Mouse (Mus musculus) hindbrain, embryonic 10.5 days (tissue): ENCODE results near the gene Lin9. TPM values are rescaled to one million over a fixed set of nuclear protein-coding genes. Genes with fewer than 3 reads are reported as not detected.
"Not testable (repeated sequence)": the region's sequence is repeated elsewhere in the genome, so short reads cannot be mapped to it uniquely, and the experiment has no call there.

Experiments
- DNase-seq: peaks from one replicate; pipeline ENCODE4 v3.0.0-alpha.2; 2017; ENCODE audit warnings: low spot score
- H3K27ac ChIP-seq: fragments of 300-500 bp; sonication (generic); 2 replicates; pipeline ENCODE4 v1.5.1; 2016; ENCODE audit warnings: mild to moderate bottlenecking, moderate library complexity
- H3K27me3 ChIP-seq: fragments of 300-500 bp; sonication (generic); 2 replicates; pipeline ENCODE4 v1.6.1; 2016; ENCODE audit warnings: mild to moderate bottlenecking; ENCODE audit not compliant: poor library complexity, insufficient read depth, severe bottlenecking
- H3K36me3 ChIP-seq: fragments of 300-500 bp; sonication (generic); 2 replicates; pipeline ENCODE4 v1.6.1; 2016; ENCODE audit warnings: mild to moderate bottlenecking, moderate library complexity
- H3K4me1 ChIP-seq: fragments of 300-500 bp; sonication (generic); replicated peaks from 2 replicates; pipeline ENCODE4 v1.6.1; 2016; ENCODE audit warnings: mild to moderate bottlenecking
- H3K4me3 ChIP-seq: fragments of 300-500 bp; sonication (generic); 2 replicates; pipeline ENCODE4 v1.5.1; 2016; ENCODE audit warnings: mild to moderate bottlenecking, moderate library complexity
- H3K9me3 ChIP-seq: fragments of 300-500 bp; sonication (generic); 2 replicates; pipeline ENCODE4 v1.6.1; 2016; ENCODE audit warnings: mild to moderate bottlenecking, moderate library complexity
- WGBS: fragments of 180-500 bp; shearing (Covaris S2); methylation state at CpG from one replicate; pipeline ENCODE4 v1.1.7; 2016; 5-methylcytosine and 5-hydroxymethylcytosine counted together
- polyA plus RNA-seq: library from polyadenylated mRNA; unstranded; fragments of >200 nt; fragmentation: Nextera tagmentation; extraction: Ambion mirVana; gene quantifications from 2 replicates; pipeline ENCODE4 v1.2.1, GENCODE M21; 2016

Lin9 gene
- 20.5 and 21.9 TPM in 2 replicates for polyA plus RNA-seq

- H3K27me3 ChIP-seq, result no peaks in the 10 kb centered on the region
- WGBS, result under 1% methylated on average over 47 of the region's 47 CpGs
- H3K9me3 ChIP-seq, result no peaks in the 10 kb centered on the region
- peak; percentile 95 for DNase-seq
- H3K4me3 ChIP-seq, result peak within 1 kb of the TSS; percentile 97
- H3K27ac ChIP-seq, result peak within 1 kb of the TSS; percentile 100
- H3K4me1 ChIP-seq, result peaks cover 32% of the 10 kb centered on the region
- H3K36me3 ChIP-seq, result 0 out of 2 replicates have a peak, but pooled peaks cover 7% of the 10 kb centered on the region
Measured at GRCm38 (mm10) chr1:180641137-180641517, at the start of gene Lin9. Lin9 (plus strand) TSS chr1:180641150.

DNA sequence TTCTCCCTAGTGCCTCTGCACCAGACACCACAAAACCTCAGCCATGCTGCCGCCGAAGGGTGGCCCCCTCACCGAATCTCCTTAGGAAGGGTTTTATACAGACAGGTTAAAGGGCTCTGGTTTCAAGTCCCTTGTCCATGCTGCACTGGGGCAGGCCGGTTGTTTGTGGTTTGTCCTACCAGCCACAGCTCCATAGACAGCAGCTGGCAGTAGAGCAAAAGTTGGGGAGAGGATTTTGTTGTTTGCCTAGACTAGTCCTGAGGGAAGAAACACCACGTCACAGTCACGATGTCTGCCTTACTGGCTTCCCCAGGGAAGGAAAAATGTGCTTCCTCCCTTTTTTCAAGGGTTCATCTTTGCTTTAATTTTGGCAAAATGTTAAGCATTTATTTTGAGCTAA, 40.4 kb upstream of the Lin9 start:
- Histone ChIP-seq H3K27ac (no peak overlapping the region), H3K27me3 (no peaks in the 10 kb centered on the region), H3K4me3 (no peak overlapping the region), H3K36me3 (peaks cover 98% of the 10 kb centered on the region), H3K9me3 (no peaks in the 10 kb centered on the region), H3K4me1 (0 out of 2 replicates have a peak, but pooled peaks cover 3% of the 10 kb centered on the region)
- 98% methylated on average over 6 of the region's 6 CpGs for WGBS
- DNase-seq, result no peak

- Histone ChIP-seq H3K27ac (no peak overlapping the region), H3K36me3 (peaks cover 91% of the 10 kb centered on the region), H3K27me3 (no peaks in the 10 kb centered on the region), H3K4me3 (no peak overlapping the region), H3K4me1 (0 out of 2 replicates have a peak, but pooled peaks cover 3% of the 10 kb centered on the region), H3K9me3 (no peaks in the 10 kb centered on the region)
- 96% methylated on average over 6 of the region's 6 CpGs for WGBS
- no peak for DNase-seq
Measured at GRCm38 (mm10) chr1:180601806-180602205, 39.1 kb upstream of the Lin9 start.

DNA sequence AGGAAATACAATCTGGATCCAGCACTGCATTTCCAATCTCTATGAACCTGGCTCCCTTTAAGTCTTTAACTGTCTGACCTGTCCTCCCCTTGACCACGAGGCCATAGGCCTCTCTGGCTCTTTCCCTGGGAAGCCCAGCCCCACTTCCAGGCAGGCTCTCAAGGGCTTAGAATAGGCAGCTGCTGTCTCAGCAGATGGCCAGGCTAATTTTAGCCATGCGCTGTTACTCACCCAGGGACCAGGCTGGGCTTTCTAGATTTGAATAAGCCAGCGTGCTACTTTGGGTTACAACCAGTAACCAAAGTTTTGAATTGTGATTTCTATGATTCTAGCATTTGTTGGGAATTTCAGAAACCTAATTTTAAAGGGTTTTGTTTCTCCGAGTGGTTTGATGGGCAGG, 36.4 kb upstream of the Lin9 start:
- H3K27ac ChIP-seq, result no peak overlapping the region
- H3K9me3 ChIP-seq, result no peaks in the 10 kb centered on the region
- WGBS, result 73% methylated on average over 4 of the region's 4 CpGs
- no peak overlapping the region for H3K4me3 ChIP-seq
- H3K36me3 ChIP-seq, result peaks cover 77% of the 10 kb centered on the region
- DNase-seq, result no peak
- 0 out of 2 replicates have a peak, but pooled peaks cover 3% of the 10 kb centered on the region for H3K4me1 ChIP-seq
- H3K27me3 ChIP-seq, result no peaks in the 10 kb centered on the region

DNA sequence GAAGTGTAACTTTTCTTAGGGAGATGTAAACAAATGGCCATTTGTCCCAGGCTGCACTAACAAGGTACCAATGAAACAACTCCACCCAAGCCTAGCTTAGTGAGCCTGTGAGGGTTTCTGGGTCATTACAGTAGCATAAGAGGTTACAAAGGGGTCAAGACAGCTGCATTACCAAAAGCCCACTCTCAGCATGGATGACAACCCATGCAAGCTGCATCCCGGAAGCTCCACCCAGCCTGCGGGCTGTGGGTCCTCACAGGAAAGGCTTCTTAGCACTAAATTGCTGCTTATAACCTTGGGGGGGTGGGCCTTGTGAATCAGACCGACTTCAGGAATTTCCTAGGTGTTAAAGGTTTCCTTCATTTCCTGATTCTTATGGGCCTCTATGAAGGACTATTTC, 34.8 kb upstream of the Lin9 start:
- peaks cover 62% of the 10 kb centered on the region for H3K36me3 ChIP-seq
- no peak overlapping the region for H3K4me3 ChIP-seq
- H3K9me3 ChIP-seq, result no peaks in the 10 kb centered on the region
- H3K27ac ChIP-seq, result no peak overlapping the region
- H3K4me1 ChIP-seq, result 0 out of 2 replicates have a peak, but pooled peaks cover 3% of the 10 kb centered on the region
- DNase-seq, result no peak
- 80% methylated on average over 3 of the region's 3 CpGs for WGBS
- H3K27me3 ChIP-seq, result no peaks in the 10 kb centered on the region

DNA sequence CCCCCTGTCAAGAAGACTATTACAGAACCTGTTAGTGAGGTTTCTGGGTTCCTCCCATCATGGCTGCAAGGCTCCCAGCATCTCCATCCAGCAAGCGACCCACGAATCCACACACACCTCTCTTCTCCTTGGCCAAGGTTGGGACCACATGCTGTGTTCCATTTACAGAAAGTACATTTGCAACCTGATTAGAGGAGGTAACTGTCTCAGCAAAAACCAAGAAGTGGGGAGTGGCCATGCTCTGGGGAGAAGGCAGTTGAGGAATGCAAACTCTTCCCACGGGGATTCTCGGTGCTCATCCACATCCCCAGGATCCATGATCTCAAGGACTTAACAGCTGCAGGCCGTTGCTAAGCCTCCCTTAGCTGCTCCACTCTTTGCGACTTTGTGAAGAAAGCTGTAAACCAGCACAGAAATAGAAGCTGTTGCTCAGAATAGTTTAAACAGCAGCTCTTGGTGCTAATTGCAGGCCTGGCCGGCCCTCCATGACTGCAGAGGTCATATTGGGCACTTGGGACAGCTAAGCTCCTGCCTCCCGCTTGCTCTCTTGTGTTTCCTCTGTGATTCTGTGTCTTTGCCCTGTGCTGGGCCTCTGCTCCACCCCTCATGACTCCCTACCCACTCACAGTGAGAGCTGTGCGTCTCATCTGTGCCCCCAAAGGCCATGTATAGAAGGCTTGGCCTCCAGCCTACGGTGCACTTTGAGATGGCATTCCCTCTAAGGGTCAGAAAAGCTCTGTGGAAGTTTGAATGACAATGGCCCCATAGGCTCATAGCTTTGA, 34.0 kb upstream of the Lin9 start:
- peaks cover 53% of the 10 kb centered on the region for H3K36me3 ChIP-seq
- 0 out of 2 replicates have a peak, but pooled peaks cover 3% of the 10 kb centered on the region for H3K4me1 ChIP-seq
- no peak overlapping the region for H3K27ac ChIP-seq
- 80% methylated on average over 10 of the region's 10 CpGs for WGBS
- peaks cover 6% of the 10 kb centered on the region for H3K9me3 ChIP-seq
- no peaks in the 10 kb centered on the region for H3K27me3 ChIP-seq
- H3K4me3 ChIP-seq, result no peak overlapping the region
- no peak for DNase-seq

DNA sequence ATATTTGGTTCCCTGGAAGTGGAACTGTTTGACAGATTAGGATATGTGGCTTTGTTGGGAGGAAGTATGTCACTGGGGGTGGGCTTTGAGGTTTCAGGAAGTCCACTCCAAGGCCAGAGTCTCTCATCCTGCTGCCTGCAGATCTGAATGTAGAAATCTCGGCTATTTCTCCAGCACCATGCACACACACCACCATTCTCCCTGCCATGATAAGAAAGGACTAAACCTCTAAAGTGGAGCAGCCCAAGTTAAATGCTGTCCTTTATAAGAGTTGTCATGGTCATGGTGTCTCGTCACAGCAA, 33.4 kb upstream of the Lin9 start:
- Histone ChIP-seq H3K4me3 (no peak overlapping the region), H3K4me1 (0 out of 2 replicates have a peak, but pooled peaks cover 3% of the 10 kb centered on the region), H3K36me3 (peaks cover 48% of the 10 kb centered on the region), H3K9me3 (peaks cover 6% of the 10 kb centered on the region), H3K27me3 (no peaks in the 10 kb centered on the region), H3K27ac (no peak overlapping the region)
- no peak for DNase-seq
- WGBS, result 91% methylated on average over 2 of the region's 2 CpGs

GRCm38 (mm10) chr1:180611842-180612241, 29.1 kb upstream of the Lin9 start:
- H3K4me3 ChIP-seq, H3K27me3 ChIP-seq, H3K4me1 ChIP-seq, DNase-seq, H3K27ac ChIP-seq, H3K9me3 ChIP-seq: not testable (repeated sequence)
- H3K36me3 ChIP-seq, result peaks cover 13% of the 10 kb centered on the region
- WGBS, result 94% methylated on average over 11 of the region's 14 CpGs

DNA sequence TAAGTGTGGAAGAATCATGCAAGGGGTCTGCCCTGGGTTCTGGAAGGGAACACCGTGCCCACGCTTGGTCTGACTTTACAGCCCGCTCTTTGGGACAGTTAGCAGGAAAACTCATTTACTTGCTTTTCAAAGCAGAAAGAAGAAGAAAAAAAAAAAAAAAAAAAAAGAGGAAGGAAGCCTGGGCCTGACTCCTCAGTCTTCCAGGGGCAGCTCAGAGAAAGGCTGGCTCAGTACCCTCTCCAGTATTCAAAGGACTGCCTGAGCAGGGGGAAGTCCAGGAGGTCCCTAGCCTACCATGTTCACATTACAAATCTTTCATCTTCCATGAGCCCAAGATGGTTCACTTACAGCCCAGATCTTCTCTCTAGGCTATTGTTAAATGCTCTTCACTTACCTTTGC, 24.2 kb upstream of the Lin9 start:
- H3K27ac ChIP-seq, result no peak overlapping the region
- no peak overlapping the region for H3K4me3 ChIP-seq
- H3K9me3 ChIP-seq, result peaks cover 2% of the 10 kb centered on the region
- 94% methylated on average over 3 of the region's 3 CpGs for WGBS
- no peak for DNase-seq
- no peaks in the 10 kb centered on the region for H3K4me1 ChIP-seq
- no peaks in the 10 kb centered on the region for H3K27me3 ChIP-seq
- no peaks in the 10 kb centered on the region for H3K36me3 ChIP-seq

- H3K36me3 ChIP-seq, result no peaks in the 10 kb centered on the region
- no peak overlapping the region for H3K4me3 ChIP-seq
- no peak overlapping the region for H3K27ac ChIP-seq
- DNase-seq, result no peak
- peaks cover 8% of the 10 kb centered on the region for H3K9me3 ChIP-seq
- 88% methylated on average over 4 of the region's 4 CpGs for whole genome bisulfite sequencing
- H3K4me1 ChIP-seq, result peaks cover 4% of the 10 kb centered on the region; the same call in 1 of the 2 replicates
- H3K27me3 ChIP-seq, result no peaks in the 10 kb centered on the region
Measured at GRCm38 (mm10) chr1:180622389-180622788, 18.6 kb upstream of the Lin9 start.

DNA sequence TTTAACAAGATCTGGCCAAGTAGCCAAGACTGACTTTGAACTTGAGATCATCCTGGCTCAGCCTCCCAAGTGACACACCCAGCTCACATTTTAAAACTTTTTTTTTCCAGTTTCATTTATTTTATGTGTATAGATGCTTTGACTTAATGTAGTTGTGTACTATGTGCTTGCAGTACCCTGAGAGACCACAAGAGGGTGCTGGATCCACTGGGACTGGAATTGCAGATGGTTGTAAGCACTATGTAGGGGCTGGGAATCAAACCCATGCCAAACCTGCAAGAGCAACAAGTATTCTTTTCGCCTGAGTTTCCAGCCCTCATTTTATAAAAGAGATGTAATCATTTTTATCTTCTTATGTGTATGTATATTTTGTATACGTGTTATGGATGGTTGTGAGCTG, 17.0 kb upstream of the Lin9 start:
- Histone ChIP-seq H3K27ac (no peak overlapping the region), H3K27me3 (no peaks in the 10 kb centered on the region), H3K4me1 (peaks cover 4% of the 10 kb centered on the region; the same call in 1 of the 2 replicates), H3K9me3 (peaks cover 8% of the 10 kb centered on the region), H3K4me3 (no peak overlapping the region), H3K36me3 (no peaks in the 10 kb centered on the region)
- WGBS, result 91% methylated on average over 2 of the region's 2 CpGs
- DNase-seq, result no peak

GRCm38 (mm10) chr1:180626141-180626540, 14.8 kb upstream of the Lin9 start:
- Histone ChIP-seq H3K9me3 (peaks cover 8% of the 10 kb centered on the region), H3K4me3 (no peak overlapping the region), H3K27me3 (no peaks in the 10 kb centered on the region), H3K4me1 (peaks cover 4% of the 10 kb centered on the region; the same call in 1 of the 2 replicates), H3K27ac (no peak overlapping the region), H3K36me3 (no peaks in the 10 kb centered on the region)
- WGBS, result 83% methylated on average over 2 of the region's 2 CpGs
- no peak for DNase-seq

DNA sequence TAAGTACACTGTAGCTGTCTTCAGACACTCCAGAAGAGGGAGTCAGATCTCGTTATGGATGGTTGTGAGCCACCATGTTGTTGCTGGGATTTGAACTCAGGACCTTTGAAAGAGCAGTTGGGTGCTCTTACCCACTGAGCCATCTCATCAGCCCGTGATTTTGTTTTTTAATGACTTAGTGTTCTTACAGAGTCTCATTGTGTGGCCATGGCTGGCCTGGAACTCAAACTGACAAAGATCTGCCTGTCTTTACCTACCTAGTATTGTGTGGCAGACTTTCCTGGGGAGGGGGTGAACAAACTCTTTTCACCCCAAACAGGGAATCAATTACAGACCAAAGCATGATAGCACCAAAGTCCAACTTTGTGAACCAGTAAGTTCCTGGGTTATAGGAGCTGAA, 3.2 kb upstream of the Lin9 start:
- not testable (repeated sequence) for H3K27me3 ChIP-seq, H3K36me3 ChIP-seq, DNase-seq, H3K4me3 ChIP-seq, H3K9me3 ChIP-seq, H3K27ac ChIP-seq
- peaks cover 27% of the 10 kb centered on the region for H3K4me1 ChIP-seq
- WGBS, result 89% methylated on average over 2 of the region's 2 CpGs
